19 mouse cellular contexts compared by ENCODE assay signal in genomic region chr6:51581418-51581817, GRCm38 (mm10). TPM values are rescaled to one million over a fixed set of nuclear protein-coding genes. Genes with fewer than 3 reads are reported as not detected.
DNase-seq lines count a peak whose midpoint lies in the region; ATAC-seq and TF ChIP-seq lines count a peak whose summit lies in the region.
"Had no signal": no experiment of that assay in that cellular context is flagged by ENCODE, and none has a peak within 500 bp of the region (broad histone marks: within the 10 kb centered on the region; RNA-seq: fewer than 3 reads in every experiment).

No protein-coding gene starts in this region.

- peak; percentile 58; the same call in 1 of the 2 replicates for TF ChIP-seq POLR2A in testis, adult 2 months (IDR thresholded peaks at IDR 0.05; ENCODE audit: control insufficient read depth, low read depth, low read length)

- no peak overlapping the region for H3K9ac ChIP-seq in hindbrain, embryonic 12.5 days
- H3K9ac ChIP-seq in midbrain, embryonic 14.5 days (replicated peaks; ENCODE audit: low read length), result no peak overlapping the region
- no peak overlapping the region for H3K9ac ChIP-seq in midbrain, postnatal 0 days (replicated peaks; ENCODE audit: low read length, poor library complexity, severe bottlenecking)
- H3K9ac ChIP-seq: embryonic facial prominence, embryonic 13.5 days had no signal

- DNase-seq in hindbrain, embryonic 10.5 days (ENCODE audit: low spot score), result no peak
- DNase-seq in midbrain, embryonic 14.5 days, result peak; percentile 53
- no peak for DNase-seq in midbrain, postnatal 0 days (ENCODE audit: low spot score)
- DNase-seq in testis, postnatal 14 days (ENCODE audit: low spot score), result no peak
- DNase-seq in left cerebral cortex, adult 11 months (ENCODE audit: low spot score), result no peak
- DNase-seq: adrenal gland, postnatal 14 days; cerebellum, adult 18-20 months; cerebellum, adult 9-11 months; cerebellum, postnatal 36 days; gastrocnemius, adult 2 months; gastrocnemius, postnatal 25 days; heart, postnatal 10 days; heart, postnatal 4 days had no signal

- peak overlapping the region; percentile 40 for H3K27ac ChIP-seq in hindbrain, embryonic 12.5 days
- no peak overlapping the region for H3K27ac ChIP-seq in hindbrain, embryonic 10.5 days
- H3K27ac ChIP-seq in midbrain, embryonic 14.5 days (replicated peaks; ENCODE audit: low read depth, low read length), result peak overlapping the region; percentile 42; the same call in 1 of the 2 replicates
- H3K27ac ChIP-seq in midbrain, postnatal 0 days (ENCODE audit: low read depth, low read length), result no peak overlapping the region
- no peak overlapping the region for H3K27ac ChIP-seq in testis, adult 2 months (ENCODE audit: control insufficient read depth, insufficient read depth, low read depth, low read length)
- H3K27ac ChIP-seq: embryonic facial prominence, embryonic 13.5 days; gastrocnemius, adult 2 months had no signal

- no peaks in the 10 kb centered on the region for H3K36me3 ChIP-seq in hindbrain, embryonic 12.5 days
- peaks cover 32% of the 10 kb centered on the region for H3K36me3 ChIP-seq in hindbrain, embryonic 10.5 days
- peaks cover 9% of the 10 kb centered on the region; the same call in 1 of the 2 replicates for H3K36me3 ChIP-seq in midbrain, embryonic 14.5 days (ENCODE audit: control insufficient read depth, insufficient read depth, low read length)
- peaks cover 9% of the 10 kb centered on the region for H3K36me3 ChIP-seq in midbrain, postnatal 0 days (ENCODE audit: insufficient read depth, low read length)
- H3K36me3 ChIP-seq in testis, adult 2 months (ENCODE audit: control insufficient read depth, insufficient read depth, low read length), result no peaks in the 10 kb centered on the region
- H3K36me3 ChIP-seq: embryonic facial prominence, embryonic 13.5 days had no signal

- TF ChIP-seq CTCF in midbrain, postnatal 0 days (IDR thresholded peaks at IDR 0.05), result no peak
- TF ChIP-seq CTCF in testis, adult 2 months (IDR thresholded peaks at IDR 0.05; ENCODE audit: control insufficient read depth, insufficient read depth, insufficient replicate concordance, low read depth, low read length), result no peak

- no peak for ATAC-seq in hindbrain, embryonic 12.5 days (ENCODE audit: low FRiP score)
- ATAC-seq in midbrain, embryonic 14.5 days (ENCODE audit: low FRiP score, low TSS enrichment), result 0 out of 2 replicates have a peak, but pooled peaks have one; percentile 15
- ATAC-seq in midbrain, postnatal 0 days (ENCODE audit: low FRiP score), result no peak
- ATAC-seq: activated CD4-positive, CD25-positive, alpha-beta regulatory T cell, adult 4 months; Patski had no signal

- H3K4me3 ChIP-seq in hindbrain, embryonic 12.5 days, result no peak overlapping the region
- no peak overlapping the region for H3K4me3 ChIP-seq in hindbrain, embryonic 10.5 days
- H3K4me3 ChIP-seq in midbrain, embryonic 14.5 days (replicated peaks; ENCODE audit: low read depth, low read length), result no peak overlapping the region
- H3K4me3 ChIP-seq in midbrain, postnatal 0 days (ENCODE audit: low read depth, low read length), result no peak overlapping the region
- peak overlapping the region; percentile 73 for H3K4me3 ChIP-seq in testis, adult 2 months (ENCODE audit: control insufficient read depth, low read depth, low read length)
- H3K4me3 ChIP-seq: embryonic facial prominence, embryonic 13.5 days; gastrocnemius, adult 2 months had no signal

- 53% methylated on average over 9 of the region's 9 CpGs for WGBS in hindbrain, embryonic 12.5 days
- WGBS in hindbrain, embryonic 10.5 days, result 79% methylated on average over 9 of the region's 9 CpGs
- 32% methylated on average over 9 of the region's 9 CpGs for WGBS in midbrain, embryonic 14.5 days
- WGBS in midbrain, postnatal 0 days, result 43% methylated on average over 9 of the region's 9 CpGs

- H3K27me3 ChIP-seq in hindbrain, embryonic 12.5 days, result no peaks in the 10 kb centered on the region
- no peaks in the 10 kb centered on the region for H3K27me3 ChIP-seq in hindbrain, embryonic 10.5 days (ENCODE audit: insufficient read depth, poor library complexity, severe bottlenecking)
- no peaks in the 10 kb centered on the region for H3K27me3 ChIP-seq in midbrain, embryonic 14.5 days (ENCODE audit: control insufficient read depth, insufficient read depth, low read length)
- no peaks in the 10 kb centered on the region for H3K27me3 ChIP-seq in midbrain, postnatal 0 days (ENCODE audit: insufficient read depth, low read length)
- no peaks in the 10 kb centered on the region for H3K27me3 ChIP-seq in testis, adult 2 months (ENCODE audit: control insufficient read depth, insufficient read depth, low read length)
- H3K27me3 ChIP-seq: CH12.LX; embryonic facial prominence, embryonic 13.5 days; Patski had no signal

- no peak overlapping the region for H3K4me2 ChIP-seq in hindbrain, embryonic 12.5 days (replicated peaks)
- no peak overlapping the region for H3K4me2 ChIP-seq in midbrain, embryonic 14.5 days (ENCODE audit: low read length)
- no peak overlapping the region for H3K4me2 ChIP-seq in midbrain, postnatal 0 days (ENCODE audit: low read depth, low read length, poor library complexity, severe bottlenecking)
- H3K4me2 ChIP-seq: embryonic facial prominence, embryonic 13.5 days had no signal

- 0 out of 2 replicates have a peak, but pooled peaks cover 15% of the 10 kb centered on the region for H3K4me1 ChIP-seq in hindbrain, embryonic 12.5 days
- H3K4me1 ChIP-seq in hindbrain, embryonic 10.5 days (replicated peaks), result peaks cover 11% of the 10 kb centered on the region; the same call in 1 of the 2 replicates
- H3K4me1 ChIP-seq in midbrain, embryonic 14.5 days (ENCODE audit: control insufficient read depth, insufficient read depth, low read length), result 0 out of 2 replicates have a peak, but pooled peaks cover 5% of the 10 kb centered on the region
- H3K4me1 ChIP-seq in midbrain, postnatal 0 days (ENCODE audit: insufficient read depth, low read length), result no peaks in the 10 kb centered on the region
- H3K4me1 ChIP-seq in testis, adult 2 months (ENCODE audit: control insufficient read depth, insufficient read depth, low read length), result no peaks in the 10 kb centered on the region

- no peaks in the 10 kb centered on the region for H3K9me3 ChIP-seq in hindbrain, embryonic 12.5 days (replicated peaks)
- H3K9me3 ChIP-seq in hindbrain, embryonic 10.5 days, result no peaks in the 10 kb centered on the region
- H3K9me3 ChIP-seq in midbrain, embryonic 14.5 days (ENCODE audit: control insufficient read depth, low read length), result no peaks in the 10 kb centered on the region
- no peaks in the 10 kb centered on the region for H3K9me3 ChIP-seq in midbrain, postnatal 0 days (ENCODE audit: low read length)
- H3K9me3 ChIP-seq: embryonic facial prominence, embryonic 13.5 days had no signal

RNA-seq across cellular contexts. Expression of gene Snx10, which starts 57.7 kb away (rescaled TPM):
- polyA plus RNA-seq in hindbrain, embryonic 12.5 days (2016; fragmentation: Nextera tagmentation; extraction: Ambion mirVana), result 39.7 and 43.1 TPM in 2 replicates
- polyA plus RNA-seq in hindbrain, embryonic 10.5 days (2016; fragmentation: Nextera tagmentation; extraction: Ambion mirVana), result 35.8 and 41.9 TPM in 2 replicates
- 54.7 and 55.2 TPM in 2 replicates for polyA plus RNA-seq in midbrain, embryonic 14.5 days (2014; fragmentation: Nextera tagmentation; extraction: Ambion mirVana)
- total RNA-seq in midbrain, postnatal 0 days (2014; rRNA removed), result 47.7 and 55.4 TPM in 2 replicates
- 67.4 and 70.4 TPM in 2 replicates for polyA plus RNA-seq in midbrain, postnatal 0 days (2015; fragmentation: Nextera tagmentation; extraction: Ambion mirVana)
- polyA plus RNA-seq in testis, adult 2 months (2012; rRNA removed), result 1.5 and 1.7 TPM in 2 replicates

Comparison
In these comparisons a context has a peak if more than half of its experiments do, and no peak if none do; other contexts are left out.
1. H3K27ac ChIP-seq: peak in hindbrain, embryonic 12.5 days (single experiment) and midbrain, embryonic 14.5 days (single experiment); none in hindbrain, embryonic 10.5 days (single experiment), midbrain, postnatal 0 days (single experiment) and testis, adult 2 months (single experiment).
2. RNA of gene Snx10, which starts 57.7 kb away (polyA plus RNA-seq): 67.4 to 70.4 TPM in midbrain, postnatal 0 days, 54.7 to 55.2 TPM in midbrain, embryonic 14.5 days, 39.7 to 43.1 TPM in hindbrain, embryonic 12.5 days and 35.8 to 41.9 TPM in hindbrain, embryonic 10.5 days; 1.5 to 1.7 TPM in testis, adult 2 months; every median in the first group is over 10 times any median in the second.